Comparison of ENCODE assay signal across 7 mouse cellular contexts in the genomic region with DNA sequence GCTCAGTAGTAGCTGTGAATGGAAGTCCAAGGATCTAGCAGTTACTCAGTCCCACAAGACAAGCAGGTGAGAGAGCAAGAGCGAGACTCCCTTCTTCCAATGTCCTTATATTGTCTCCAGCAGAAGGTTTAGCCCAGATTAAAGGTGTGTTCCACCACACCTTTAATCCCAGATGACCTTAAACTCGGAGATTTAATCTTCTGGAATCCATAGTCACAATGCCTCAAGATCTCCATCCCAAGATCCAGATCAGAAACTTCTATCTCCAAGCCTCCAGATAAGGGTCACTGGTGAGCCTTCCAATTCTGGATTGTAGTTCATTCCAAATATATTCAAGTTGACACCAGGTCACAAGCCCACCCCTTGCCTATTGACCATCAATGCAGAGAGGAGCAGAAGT. TPM values are rescaled to one million over a fixed set of nuclear protein-coding genes. Genes with fewer than 3 reads are reported as not detected.
DNase-seq lines count a peak whose midpoint lies in the region; TF ChIP-seq lines count a peak whose summit lies in the region.
"Not testable (repeated sequence)": the region's sequence is repeated elsewhere in the genome, so short reads cannot be mapped to it uniquely, and the experiment has no call there.
"Had no signal": no experiment of that assay in that cellular context is flagged by ENCODE, and none has a peak within 500 bp of the region (broad histone marks: within the 10 kb centered on the region; RNA-seq: fewer than 3 reads in every experiment).

A gene (minus strand): TSS at position 101 of the 400 bp plus-strand sequence.

- intact Hi-C loops in heart, postnatal 10 days (cut with DNase I); heart, postnatal 14 days (cut with DNase I): not testable (repeated sequence)

- not testable (repeated sequence) for H3K4me3 ChIP-seq in olfactory bulb, adult 2 months (ENCODE audit: insufficient read depth, low read depth, low read length)

- not testable (repeated sequence) for TF ChIP-seq CTCF in olfactory bulb, adult 2 months (IDR thresholded peaks at IDR 0.05; ENCODE audit: insufficient read depth, low read depth, low read length)

- not testable (repeated sequence) for DNase-seq in gastrocnemius, postnatal 10 days; heart, postnatal 10 days; heart, postnatal 14 days; heart, postnatal 4 days; urinary bladder, adult 2 months (ENCODE audit: low spot score)

- H3K4me1 ChIP-seq in olfactory bulb, adult 2 months (ENCODE audit: control insufficient read depth, insufficient read depth, low read length): not testable (repeated sequence)

- H3K27ac ChIP-seq in olfactory bulb, adult 2 months (ENCODE audit: insufficient read depth, low read depth, low read length): not testable (repeated sequence)

- WGBS in olfactory bulb, adult 2 months: 76% methylated on average over 2 of the region's 2 CpGs

- not testable (repeated sequence) for TF ChIP-seq POLR2A in olfactory bulb, adult 2 months (IDR thresholded peaks at IDR 0.05; ENCODE audit: insufficient read depth, low read depth, low read length)

RNA-seq across cellular contexts. Expression of the gene that starts here (rescaled TPM):
- total RNA-seq in gastrocnemius, postnatal 10 days (2021): 10 to 100 TPM; 10.2 to 10.9 TPM
- 10 to 100 TPM; 15.9 to 16.4 TPM for total RNA-seq in heart, postnatal 10 days (2021)
- 10 to 100 TPM; 14.9 to 15.3 TPM for total RNA-seq in heart, postnatal 14 days (2021)
- total RNA-seq in heart, postnatal 4 days (2021): 10 to 100 TPM; 10.7 to 13.3 TPM
- not detected in 2 replicates for polyA plus RNA-seq in olfactory bulb, adult 2 months (2012; ENCODE audit: insufficient read depth, insufficient read length, low replicate concordance, missing spikeins)
- 12.8 and 13.7 TPM in 2 replicates for polyA plus RNA-seq in urinary bladder, adult 2 months (2012; rRNA removed)
- polyA plus RNA-seq: G1E had no signal
